Mouse (Mus musculus) adrenal gland, adult 8-10 months (tissue): ENCODE results near the gene Rbks. TPM values are rescaled to one million over a fixed set of nuclear protein-coding genes. Genes with fewer than 3 reads are reported as not detected.
A peak's percentile ranks its signal among the peaks of the same experiment; 100 is the strongest.
"Not testable (repeated sequence)": the region's sequence is repeated elsewhere in the genome, so short reads cannot be mapped to it uniquely, and the experiment has no call there.

Source experiments
- DNase-seq: peaks from one replicate; pipeline ENCODE4 v3.0.0; 2022
- total RNA-seq, 4 experiments: library from RNA; stranded (reverse); gene quantifications; 2 replicates each; pipeline ENCODE4 v1.2.4; 2022

The Rbks gene
- total RNA-seq, 4 experiments from 2014 or later, result 8.9 to 14.8 (median 10.5) TPM

DNA sequence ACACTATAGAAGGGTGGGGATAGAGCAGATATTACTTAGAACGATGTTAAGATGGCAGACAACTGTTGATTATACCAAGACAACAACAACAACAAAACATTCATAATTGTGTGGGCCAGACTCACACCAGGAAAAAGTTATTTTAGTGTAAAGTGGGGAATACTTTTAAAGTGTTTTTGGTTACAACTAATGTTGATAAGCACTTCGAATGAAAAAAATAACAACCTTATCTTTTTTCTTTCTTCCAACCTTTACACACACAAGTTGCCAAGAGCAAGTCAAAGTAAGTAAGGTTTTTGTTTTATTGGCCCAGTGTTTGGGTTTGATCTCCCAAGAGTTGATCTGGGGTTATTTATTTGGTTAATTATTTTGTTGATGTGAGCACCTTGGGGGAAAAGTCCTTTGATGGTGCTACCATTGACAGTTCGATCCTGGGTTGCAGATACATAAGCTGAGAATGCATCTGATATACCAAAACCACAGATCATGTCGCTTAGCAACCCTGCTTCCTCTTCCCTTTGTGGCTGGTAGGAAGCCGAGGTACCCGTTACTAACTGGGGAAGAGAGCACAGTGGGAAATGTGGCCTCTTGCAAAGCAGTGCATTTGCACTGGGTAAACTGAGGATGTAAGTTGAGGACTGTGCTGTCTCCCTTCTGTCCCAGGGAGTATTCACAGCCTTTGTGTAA, 82.9 kb downstream of the Rbks start:
- no peak for DNase-seq

DNA sequence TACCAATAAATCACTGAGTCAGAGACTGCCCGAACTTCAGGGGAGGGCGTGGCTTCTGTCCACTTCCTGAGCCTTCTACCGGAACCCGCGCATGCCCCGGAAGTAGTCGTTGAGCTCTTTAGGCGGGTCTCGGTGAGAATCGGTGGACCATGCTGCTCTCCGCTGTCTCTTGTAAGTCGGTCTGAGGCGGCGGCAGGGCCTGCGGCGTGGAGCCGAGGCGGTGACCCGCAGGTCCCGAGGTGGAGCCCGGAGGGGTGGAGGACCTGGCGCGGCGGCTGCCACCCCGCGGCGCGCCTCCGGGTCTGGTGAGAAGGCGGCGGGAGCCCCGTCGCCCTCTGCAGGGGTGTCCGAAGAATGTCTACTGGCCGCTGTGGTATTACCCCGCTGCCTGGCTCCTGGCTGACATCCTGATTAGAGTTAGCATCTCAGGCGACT, 83.6 kb downstream of the Rbks start:
- peak; percentile 83 for DNase-seq

DNA sequence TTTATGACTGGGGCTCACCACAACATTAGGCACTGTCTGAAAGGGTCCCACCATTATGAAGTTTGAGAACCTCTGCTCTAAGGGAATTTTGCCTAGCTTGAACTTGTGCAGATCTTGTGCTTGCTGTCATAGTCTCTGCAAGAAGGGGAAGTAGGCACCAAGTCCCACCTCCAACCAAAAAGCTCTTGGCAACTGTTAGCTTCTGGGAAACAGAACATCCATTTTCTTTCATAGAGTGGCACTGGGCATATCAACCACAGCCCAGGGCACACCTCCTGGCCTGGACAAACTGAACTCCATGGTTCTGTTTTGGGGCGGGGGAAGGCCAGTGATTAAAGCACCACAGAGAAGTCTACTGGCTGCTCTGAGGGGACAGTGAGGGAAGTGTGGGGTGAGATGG, 86.2 kb downstream of the Rbks start:
- DNase-seq, result no peak

DNA sequence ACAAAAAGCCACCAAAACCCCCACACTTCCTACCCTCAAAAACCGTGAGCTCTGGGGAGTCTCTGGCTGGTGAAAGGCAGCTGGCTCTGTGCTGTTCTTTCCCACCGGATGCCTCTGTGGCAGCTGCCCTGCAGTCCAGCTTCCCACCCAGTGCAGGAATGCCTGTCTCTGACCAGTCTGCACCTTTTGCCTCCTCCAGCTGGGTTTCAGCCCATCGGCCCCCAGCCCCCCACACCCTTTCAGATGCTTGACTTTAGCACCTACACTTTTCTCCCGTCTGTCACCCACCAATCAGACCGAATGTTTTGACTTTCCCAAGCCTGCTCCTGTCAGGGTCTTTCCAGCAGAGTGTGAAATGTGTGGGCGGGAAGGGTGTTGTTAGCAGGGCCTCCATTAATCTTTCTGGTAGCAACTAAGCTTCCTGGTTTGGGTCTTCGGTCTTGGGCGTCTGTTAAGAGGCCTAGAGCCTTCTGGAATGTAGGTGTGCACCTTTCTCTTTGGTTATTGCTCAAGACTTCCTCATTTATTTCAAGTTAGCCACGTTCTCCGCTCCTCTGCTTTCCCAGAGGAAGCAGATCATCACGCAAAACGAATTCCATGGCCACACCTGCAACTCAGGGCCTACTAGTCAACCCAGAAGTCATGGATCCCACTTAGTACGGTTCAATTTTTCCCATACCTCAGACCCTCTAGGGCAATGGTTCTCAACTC, 86.9 kb downstream of the Rbks start:
- no peak for DNase-seq

DNA sequence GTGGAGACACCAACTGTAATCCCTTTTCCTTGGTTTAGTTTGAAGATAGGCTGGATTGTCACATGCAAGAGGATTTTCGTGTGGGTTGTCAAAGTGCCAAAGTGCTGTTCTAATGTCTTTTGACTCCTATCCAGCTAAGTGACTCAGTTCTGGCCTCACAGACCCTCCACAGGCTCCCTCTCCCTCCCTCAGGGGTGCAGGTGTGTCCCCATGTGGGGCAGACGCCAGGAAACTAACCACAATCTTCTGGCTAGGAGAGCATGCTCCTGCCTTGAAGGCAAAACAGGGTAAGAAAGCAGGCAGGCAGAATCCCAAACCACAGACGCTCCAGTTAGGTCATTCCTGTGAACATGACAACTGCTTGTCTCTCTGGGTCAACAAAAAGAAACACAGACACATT, 91.3 kb downstream of the Rbks start:
- DNase-seq, result no peak

DNA sequence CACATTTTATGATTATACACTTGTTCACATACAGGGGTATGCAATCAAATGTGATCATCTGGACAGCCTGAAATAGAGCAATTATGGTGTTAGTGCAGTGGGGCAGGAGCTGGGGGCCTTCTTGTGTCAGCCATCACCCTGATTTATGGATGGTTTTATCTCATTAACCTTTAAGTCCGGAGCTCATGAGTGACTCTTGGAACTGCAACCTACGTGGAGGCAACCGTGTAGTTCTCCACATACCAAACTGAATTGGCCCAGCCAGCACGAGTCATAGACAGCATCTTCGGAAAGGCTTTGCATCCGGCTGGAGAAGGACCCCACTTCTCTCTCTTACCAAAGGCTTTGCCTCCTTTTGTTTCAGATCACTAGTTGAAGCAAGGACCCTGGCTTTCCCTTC, 93.7 kb downstream of the Rbks start:
- DNase-seq, result no peak

DNA sequence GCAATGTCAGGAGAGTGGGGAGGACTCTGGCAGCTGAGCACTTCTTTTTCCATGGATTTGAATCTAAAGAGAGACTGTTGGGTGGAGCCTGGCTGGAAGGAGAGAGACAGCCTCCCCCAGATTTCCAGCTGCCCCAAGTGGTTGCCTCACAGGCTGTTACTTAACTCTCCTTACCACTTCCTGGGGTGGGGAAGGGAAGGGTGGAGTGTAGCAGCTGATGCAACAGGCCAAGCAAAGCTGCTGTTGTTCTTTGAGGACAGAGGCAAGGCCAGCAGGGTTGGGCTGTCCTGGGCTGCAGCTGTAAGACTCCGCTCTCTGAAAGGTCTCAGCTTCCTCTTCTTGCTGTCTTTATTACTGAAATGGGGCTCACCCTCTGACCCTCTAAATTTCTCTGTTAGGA, 95.0 kb downstream of the Rbks start:
- DNase-seq, result peak; percentile 89

DNA sequence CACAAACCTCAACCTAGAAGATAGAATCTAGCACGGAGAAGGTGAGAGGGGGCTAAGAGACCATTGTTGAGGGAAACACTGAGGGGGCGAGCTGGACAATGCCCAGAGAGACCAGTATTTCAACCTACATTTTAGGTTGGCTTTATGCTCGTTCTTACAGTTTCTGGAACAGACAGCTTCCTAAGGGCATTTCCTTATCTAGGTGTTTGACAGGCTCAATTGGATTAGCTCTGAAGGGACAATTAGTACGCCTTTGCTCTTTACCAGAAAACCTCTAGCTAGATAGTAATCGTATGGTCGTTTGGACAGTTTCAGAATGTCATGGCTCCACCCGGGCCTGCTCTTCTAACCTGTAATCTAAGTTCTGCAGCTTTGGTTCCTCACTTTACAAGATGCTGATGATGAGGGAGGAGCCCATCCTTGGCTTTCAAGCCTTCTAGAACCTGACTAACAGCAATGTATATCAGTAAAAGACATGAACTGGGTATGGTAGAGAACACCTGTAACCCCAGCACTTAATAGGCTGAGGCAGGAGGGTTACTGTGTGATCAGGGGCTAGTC, 96.2 kb downstream of the Rbks start:
- DNase-seq, result no peak

DNA sequence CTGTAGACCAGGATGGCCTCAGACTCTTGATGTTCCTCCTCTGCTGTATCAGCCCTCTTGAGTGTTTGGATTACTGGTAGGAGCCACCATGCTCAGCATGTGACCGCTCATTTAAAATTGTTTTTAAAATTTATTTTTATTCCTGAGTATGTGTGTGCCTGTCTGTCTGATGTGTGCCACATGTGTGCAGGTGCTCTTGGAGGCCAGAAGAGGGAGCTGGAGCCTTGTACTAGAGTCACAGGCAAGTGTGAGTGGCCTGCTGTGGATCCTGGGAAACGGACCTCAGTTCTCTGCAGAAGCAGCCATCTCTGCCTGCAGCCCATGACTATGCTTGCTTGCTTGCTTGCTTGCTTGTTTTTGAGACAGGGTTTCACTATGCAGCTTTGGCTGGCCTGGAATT, 98.3 kb downstream of the Rbks start:
- DNase-seq, result no peak

DNA sequence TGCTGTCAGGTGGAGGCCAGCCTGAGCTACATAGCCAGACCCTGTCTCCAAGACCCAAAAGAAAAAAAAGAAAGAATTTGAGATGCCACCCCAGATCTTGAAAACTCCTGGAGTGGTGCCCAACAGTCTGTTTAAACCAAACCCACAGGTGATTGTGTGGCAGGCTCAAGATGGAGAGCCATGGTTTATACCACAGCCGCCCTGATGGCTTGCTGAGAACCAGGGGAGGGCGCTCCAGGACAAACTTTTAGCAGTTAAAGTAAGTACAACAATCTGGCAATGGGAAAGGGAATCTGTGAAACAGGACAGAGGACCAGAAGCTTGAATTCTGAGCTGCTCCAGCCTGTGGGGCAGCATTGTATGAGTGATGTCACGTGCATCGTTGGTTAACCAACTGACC, 98.8 kb downstream of the Rbks start:
- DNase-seq, result peak; percentile 64

DNA sequence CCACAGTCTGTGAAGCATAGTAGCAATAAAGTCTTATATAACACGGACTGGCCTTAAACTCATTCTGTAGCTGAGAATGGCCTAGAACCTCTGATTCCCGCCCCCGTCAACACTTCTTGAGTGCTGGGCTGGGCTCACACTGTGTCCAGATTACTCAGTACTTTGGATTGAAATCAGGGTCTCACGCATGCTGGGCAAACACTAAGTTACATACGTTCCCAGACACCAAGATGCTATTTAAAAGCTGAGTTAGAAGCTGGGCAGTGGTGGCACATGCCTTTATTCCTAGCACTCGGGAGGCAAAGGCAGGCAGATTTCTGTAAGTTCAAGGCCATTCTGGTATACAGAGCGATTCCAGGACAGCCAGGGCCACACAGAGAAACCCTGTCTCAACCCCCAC, 99.3 kb downstream of the Rbks start:
- no peak for DNase-seq

DNA sequence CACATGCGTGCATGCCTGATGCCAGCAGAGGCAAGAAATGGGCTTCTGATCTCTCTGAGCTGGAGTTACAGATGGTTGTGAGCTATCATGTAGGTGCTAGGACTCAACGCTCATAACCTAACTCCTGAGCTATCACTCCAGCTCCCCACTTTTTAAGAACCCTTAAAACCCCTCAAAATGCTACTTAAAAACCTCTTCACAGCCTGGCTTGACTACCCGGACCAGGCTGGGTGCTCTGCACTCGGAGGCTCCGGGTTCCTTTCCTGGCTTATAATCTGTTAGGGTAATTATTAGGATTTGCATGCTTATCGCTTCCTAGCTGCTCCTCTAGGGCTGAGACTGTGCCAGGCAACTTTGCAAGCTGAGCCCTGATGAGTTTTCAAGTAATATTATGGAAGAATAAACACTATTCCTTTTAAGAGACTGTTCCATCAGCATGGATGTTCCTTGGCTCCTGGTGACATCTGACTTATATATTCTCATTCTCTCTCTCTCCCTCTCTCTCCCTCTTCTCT, 99.9 kb downstream of the Rbks start:
- no peak for DNase-seq

DNA sequence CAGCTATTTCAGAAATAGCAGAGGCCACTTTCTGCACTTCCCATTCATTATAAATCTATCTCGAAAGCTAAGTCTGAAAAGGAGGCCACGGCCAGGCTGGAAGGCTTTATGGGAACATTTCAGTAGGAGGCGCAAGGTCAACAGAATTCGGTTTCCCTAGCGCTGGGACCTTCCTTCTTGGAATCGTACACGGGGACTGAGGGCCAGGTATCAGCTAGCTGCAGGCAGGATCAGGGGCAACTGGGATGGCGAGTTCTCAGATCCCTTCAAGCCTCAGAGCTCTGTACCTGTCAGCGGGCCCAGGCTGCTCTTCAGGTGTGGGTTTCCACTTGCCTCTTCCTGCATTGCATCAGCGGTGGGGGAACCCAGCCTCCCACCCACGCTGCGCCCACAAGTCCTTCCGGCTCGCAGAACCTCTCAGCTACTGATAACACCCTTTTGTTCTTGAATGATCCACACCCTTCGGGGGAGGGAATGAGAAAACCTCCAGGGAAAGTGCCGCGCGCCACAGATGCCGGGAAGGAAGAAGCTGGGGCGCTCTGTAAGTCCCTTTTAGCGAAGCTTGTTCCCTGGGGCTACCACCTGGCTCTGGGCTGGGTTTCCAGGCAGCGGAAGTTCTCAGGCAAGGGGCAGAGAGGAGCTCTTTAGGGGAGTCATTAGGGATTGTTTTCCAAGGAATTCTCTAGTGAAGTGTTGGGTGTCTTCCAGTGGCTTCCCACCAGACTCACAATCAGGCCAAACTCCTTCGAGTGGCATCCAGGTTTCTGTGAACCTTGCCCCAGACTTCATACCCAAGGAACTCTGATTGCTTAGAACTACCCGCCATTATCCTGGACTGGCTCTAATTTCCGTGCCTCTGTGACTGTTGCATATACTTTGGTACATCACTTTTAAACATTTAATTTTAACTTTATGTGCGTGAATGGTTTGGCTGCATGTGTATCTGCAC, 100.7 kb downstream of the Rbks start, which contains the start of gene Mrpl33:
Gene Mrpl33, plus strand, starts transcription at position 455 of the 949 bp plus-strand sequence.
- peak; percentile 76 for DNase-seq

DNA sequence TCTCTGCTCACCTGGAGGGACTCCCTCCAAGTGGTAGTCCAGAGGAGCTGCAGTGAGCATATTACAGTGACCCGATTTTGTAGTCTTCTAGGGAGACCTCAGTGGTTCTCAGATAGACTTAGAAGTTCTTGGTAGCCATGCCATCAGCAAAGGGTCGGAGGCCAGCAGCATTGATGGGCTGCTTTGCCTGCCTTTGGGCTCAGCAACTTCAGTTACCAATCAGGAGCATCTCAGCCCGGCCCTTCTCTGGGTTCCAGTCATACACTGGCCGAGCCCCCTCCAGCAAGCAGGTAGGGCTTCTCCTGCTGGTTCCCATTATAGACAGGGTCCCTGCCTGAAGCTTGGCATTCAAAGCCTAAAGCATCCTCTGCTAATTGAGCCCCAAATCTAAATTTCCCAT, 101.6 kb downstream of the Rbks start:
- DNase-seq, result no peak

DNA sequence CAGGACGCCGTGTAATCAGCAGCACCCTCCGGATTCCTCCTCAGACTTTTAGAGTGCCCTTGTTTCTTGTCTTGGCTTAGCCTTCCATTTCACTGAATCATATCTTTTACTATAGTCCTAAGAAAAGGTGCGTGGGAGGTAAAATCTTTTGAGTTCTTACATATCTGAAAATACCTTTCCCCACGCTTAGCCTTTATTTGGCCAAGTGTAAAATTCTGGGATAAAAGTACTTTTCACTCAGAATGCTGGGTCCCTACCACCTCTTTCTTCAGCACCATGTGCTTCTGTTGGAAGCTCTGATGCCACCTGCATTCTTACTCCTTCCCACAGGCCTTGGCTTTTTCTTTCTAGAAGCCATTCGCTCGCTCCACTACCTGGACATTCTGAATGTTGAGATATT, 106.3 kb downstream of the Rbks start:
- no peak for DNase-seq

DNA sequence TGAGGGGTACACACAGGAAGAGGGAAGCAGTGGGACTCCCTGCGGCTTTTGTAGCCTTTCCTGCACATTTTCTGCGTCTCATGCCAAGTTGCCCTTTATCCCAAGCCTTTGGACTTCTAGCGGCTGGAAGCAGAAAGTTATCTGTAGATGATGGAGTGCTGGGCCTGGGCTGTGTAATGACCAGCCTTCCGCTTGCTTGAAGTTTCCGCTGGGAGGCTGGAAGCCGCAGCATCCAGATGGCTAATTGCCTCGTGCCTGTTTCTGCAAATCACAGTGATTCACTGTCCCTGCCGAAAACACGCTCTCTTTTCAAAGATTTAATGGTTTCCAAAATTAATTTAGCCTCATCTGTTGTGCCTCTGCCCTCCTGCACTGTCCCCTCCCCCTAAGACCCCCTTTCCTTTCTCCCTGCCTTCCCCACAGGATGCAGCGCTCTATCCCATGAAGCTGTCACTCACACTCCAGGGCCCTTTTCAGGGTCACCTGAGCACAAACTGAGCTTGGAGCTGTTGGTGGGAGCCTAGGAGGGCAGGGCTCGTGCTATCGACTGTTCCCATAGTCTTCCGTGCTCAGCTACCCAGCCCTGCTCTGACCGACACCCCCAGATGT, 107.6 kb downstream of the Rbks start:
- DNase-seq, result no peak

DNA sequence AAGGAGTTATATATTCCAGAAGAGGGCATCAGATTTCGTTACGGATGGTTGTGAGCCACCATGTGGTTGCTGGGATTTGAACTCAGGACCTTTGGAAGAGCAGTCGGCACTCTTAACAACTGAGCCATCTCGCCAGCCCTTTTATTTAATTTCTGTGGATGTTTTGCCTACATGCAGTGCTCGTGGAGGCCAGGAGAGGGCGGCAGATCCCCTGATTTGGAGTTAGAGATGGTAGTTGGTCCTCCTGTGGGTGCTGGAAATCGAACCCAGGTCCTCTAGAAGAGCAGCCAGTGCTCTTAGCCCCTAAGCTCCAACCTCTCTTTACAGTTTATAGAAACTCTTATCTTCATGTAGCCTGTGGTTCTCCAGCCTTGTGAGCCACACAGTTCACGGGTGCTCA, 108.8 kb downstream of the Rbks start:
- not testable (repeated sequence) for DNase-seq

DNA sequence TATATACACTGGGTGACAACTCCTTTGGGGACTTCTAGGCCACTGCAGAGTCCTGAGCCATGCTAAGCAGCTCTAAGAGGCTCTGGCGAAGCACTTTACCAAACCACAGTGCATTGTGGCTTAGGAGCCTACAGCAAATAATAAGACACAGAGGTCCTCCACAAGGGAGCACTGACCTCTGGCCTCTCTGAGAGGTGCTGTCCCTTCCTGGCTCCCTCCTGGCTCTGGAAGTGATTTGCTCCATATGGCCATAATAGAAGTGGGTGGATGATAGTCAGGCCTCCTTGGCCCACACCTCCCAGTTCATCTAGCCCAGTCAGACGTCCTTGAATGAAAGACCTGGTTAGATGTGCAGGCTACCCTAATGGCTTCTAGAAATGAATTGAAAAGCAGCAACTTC, 109.4 kb downstream of the Rbks start:
- DNase-seq, result no peak

DNA sequence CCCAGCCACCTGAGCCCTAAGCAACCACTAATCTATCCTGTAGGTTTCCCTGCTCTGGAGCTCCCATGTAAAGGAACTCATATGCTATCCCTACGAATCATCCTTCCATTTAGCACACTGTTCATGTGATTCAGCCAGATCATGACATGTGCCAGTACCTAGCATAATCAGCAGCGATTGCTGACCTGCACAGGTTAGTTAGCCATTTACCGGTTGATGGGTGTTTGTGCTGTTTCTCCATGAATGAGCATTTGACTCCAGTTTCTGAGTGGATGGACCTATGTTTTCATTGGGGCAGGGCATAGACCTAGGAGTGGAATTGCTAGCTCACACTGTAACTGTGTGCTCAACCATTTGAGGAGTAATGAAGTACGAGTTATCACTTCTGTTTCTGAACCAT, 111.9 kb downstream of the Rbks start:
- no peak for DNase-seq

DNA sequence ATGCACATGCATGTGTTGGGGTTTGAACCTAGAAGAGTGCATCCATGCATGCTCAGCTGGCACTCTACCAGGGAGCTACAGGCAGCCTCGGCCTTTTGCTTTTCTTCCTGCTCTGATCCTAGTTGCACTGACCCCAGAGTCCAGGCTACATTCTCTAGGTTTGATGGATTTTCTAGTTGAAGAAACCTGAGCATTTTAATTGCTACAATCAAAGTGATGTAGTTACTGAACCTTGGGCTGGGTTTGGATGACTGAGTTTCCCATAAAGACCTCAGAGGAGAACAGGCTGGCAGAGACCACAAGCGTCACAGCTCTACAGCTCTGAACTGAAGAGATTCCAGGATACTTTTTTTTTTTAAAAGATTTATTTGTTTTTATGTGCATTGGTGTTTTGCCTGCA, 114.2 kb downstream of the Rbks start:
- DNase-seq, result no peak

DNA sequence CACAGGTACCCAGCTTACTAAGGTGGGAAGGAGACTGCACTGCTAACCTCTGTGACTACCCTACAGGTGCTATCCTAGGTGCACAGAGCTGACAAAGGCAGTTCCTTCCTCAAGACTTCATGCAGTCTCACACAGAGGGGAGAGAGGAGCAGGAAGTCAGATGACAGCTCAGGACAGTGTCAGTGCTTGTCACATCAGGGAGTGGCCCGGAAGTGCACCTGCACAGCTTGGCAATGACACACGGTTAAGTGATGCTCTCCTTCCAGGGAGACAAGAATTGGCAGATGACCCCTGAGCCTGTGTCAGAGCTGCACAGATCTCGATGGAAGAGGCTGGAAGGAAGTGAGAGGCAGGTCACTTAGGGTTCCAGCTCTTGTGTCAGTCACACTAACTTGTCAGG, 115.5 kb downstream of the Rbks start:
- no peak for DNase-seq

DNA sequence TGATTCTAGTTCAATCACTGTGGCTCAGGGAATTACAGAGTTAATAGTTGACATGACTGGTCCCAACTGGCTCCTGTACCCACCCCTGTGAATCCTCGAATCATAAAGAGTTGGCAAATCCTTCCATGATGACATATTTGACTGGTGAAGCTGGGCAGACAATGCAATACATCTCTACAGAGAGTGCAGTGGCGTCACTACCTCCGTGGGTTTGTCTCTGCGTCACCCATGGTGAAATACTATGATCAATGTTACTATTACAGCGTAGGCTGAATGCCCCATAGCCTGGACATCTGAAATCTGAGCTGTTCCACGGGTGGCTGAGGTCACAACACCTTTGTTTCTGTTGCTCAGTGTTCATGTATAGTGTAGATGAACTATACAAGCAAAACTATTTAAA, 116.2 kb downstream of the Rbks start:
- DNase-seq, result no peak
